Mouse (Mus musculus) hindbrain, embryonic 10.5 days (tissue): ENCODE data around the gene AI854703. TPM values are rescaled to one million over a fixed set of nuclear protein-coding genes. Genes with fewer than 3 reads are reported as not detected.

Experiments used
- DNase-seq: peaks from one replicate; pipeline ENCODE4 v3.0.0-alpha.2; 2017; ENCODE audit warnings: low spot score
- H3K27ac ChIP-seq: fragments of 300-500 bp; sonication (generic); 2 replicates; pipeline ENCODE4 v1.5.1; 2016; ENCODE audit warnings: mild to moderate bottlenecking, moderate library complexity
- H3K27me3 ChIP-seq: fragments of 300-500 bp; sonication (generic); 2 replicates; pipeline ENCODE4 v1.6.1; 2016; ENCODE audit warnings: mild to moderate bottlenecking; ENCODE audit not compliant: poor library complexity, insufficient read depth, severe bottlenecking
- H3K36me3 ChIP-seq: fragments of 300-500 bp; sonication (generic); 2 replicates; pipeline ENCODE4 v1.6.1; 2016; ENCODE audit warnings: mild to moderate bottlenecking, moderate library complexity
- H3K4me1 ChIP-seq: fragments of 300-500 bp; sonication (generic); replicated peaks from 2 replicates; pipeline ENCODE4 v1.6.1; 2016; ENCODE audit warnings: mild to moderate bottlenecking
- H3K4me3 ChIP-seq: fragments of 300-500 bp; sonication (generic); 2 replicates; pipeline ENCODE4 v1.5.1; 2016; ENCODE audit warnings: mild to moderate bottlenecking, moderate library complexity
- H3K9me3 ChIP-seq: fragments of 300-500 bp; sonication (generic); 2 replicates; pipeline ENCODE4 v1.6.1; 2016; ENCODE audit warnings: mild to moderate bottlenecking, moderate library complexity
- WGBS: fragments of 180-500 bp; shearing (Covaris S2); methylation state at CpG from one replicate; pipeline ENCODE4 v1.1.7; 2016; 5-methylcytosine and 5-hydroxymethylcytosine counted together
- polyA plus RNA-seq: library from polyadenylated mRNA; unstranded; fragments of >200 nt; fragmentation: Nextera tagmentation; extraction: Ambion mirVana; gene quantifications from 2 replicates; pipeline ENCODE4 v1.2.1, GENCODE M21; 2016

AI854703 gene
- polyA plus RNA-seq, 1 experiment from 2014 or later, result 1.3 TPM

- no peaks in the 10 kb centered on the region for H3K27me3 ChIP-seq
- no peaks in the 10 kb centered on the region for H3K36me3 ChIP-seq
- WGBS, result 44% methylated on average over 10 of the region's 10 CpGs
- H3K4me3 ChIP-seq, result peak overlapping the region; percentile 37
- peaks cover 12% of the 10 kb centered on the region for H3K4me1 ChIP-seq
- H3K9me3 ChIP-seq, result no peaks in the 10 kb centered on the region
- no peak for DNase-seq
- H3K27ac ChIP-seq, result peak overlapping the region; percentile 74
Measured at GRCm38 (mm10) chr6:48675400-48675930, 48.9 kb downstream of the AI854703 start.

GRCm38 (mm10) chr6:48675931-48676859, 49.6 kb downstream of the AI854703 start, which contains the start of gene Gimap9:
Gimap9 (plus strand) TSS chr6:48676129.
- H3K4me3 ChIP-seq, result peak within 1 kb of the TSS; percentile 37
- peak within 1 kb of the TSS; percentile 74 for H3K27ac ChIP-seq
- peaks cover 12% of the 10 kb centered on the region for H3K4me1 ChIP-seq
- H3K27me3 ChIP-seq, result no peaks in the 10 kb centered on the region
- no peaks in the 10 kb centered on the region for H3K9me3 ChIP-seq
- WGBS, result 16% methylated on average over 13 of the region's 13 CpGs
- DNase-seq, result peak; percentile 35
- no peaks in the 10 kb centered on the region for H3K36me3 ChIP-seq

GRCm38 (mm10) chr6:48676860-48677415, 50.4 kb downstream of the AI854703 start:
- 84% methylated on average over 5 of the region's 5 CpGs for WGBS
- 0 out of 2 replicates have a peak overlapping the region, but pooled peaks have one; percentile 74 for H3K27ac ChIP-seq
- H3K9me3 ChIP-seq, result no peaks in the 10 kb centered on the region

GRCm38 (mm10) chr6:48677492-48678345, 51.2 kb downstream of the AI854703 start:
- Histone ChIP-seq H3K27ac (no peak overlapping the region), H3K4me3 (no peak overlapping the region), H3K9me3 (no peaks in the 10 kb centered on the region), H3K27me3 (no peaks in the 10 kb centered on the region), H3K4me1 (peaks cover 12% of the 10 kb centered on the region), H3K36me3 (no peaks in the 10 kb centered on the region)
- WGBS, result 93% methylated on average over 17 of the region's 17 CpGs
- DNase-seq, result no peak

More at GRCm38 (mm10) chr6:48676860-48677415, 50.4 kb downstream of the AI854703 start:
- Histone ChIP-seq H3K27me3 (no peaks in the 10 kb centered on the region), H3K36me3 (no peaks in the 10 kb centered on the region), H3K4me3 (no peak overlapping the region), H3K4me1 (peaks cover 12% of the 10 kb centered on the region)
- no peak for DNase-seq

- Histone ChIP-seq H3K27ac (no peak overlapping the region), H3K36me3 (no peaks in the 10 kb centered on the region), H3K4me1 (peaks cover 12% of the 10 kb centered on the region), H3K27me3 (no peaks in the 10 kb centered on the region), H3K4me3 (no peak overlapping the region), H3K9me3 (no peaks in the 10 kb centered on the region)
- WGBS, result 77% methylated on average over 4 of the region's 4 CpGs
- no peak for DNase-seq
Measured at GRCm38 (mm10) chr6:48678391-48678790, 51.8 kb downstream of the AI854703 start.

- Histone ChIP-seq H3K4me1 (peaks cover 12% of the 10 kb centered on the region), H3K27ac (no peak overlapping the region), H3K36me3 (no peaks in the 10 kb centered on the region), H3K9me3 (no peaks in the 10 kb centered on the region), H3K4me3 (no peak overlapping the region), H3K27me3 (no peaks in the 10 kb centered on the region)
- DNase-seq, result no peak
- 86% methylated on average over 6 of the region's 6 CpGs for WGBS
Measured at GRCm38 (mm10) chr6:48679701-48680100, 53.1 kb downstream of the AI854703 start.

GRCm38 (mm10) chr6:48680421-48680820, 53.9 kb downstream of the AI854703 start:
- no peaks in the 10 kb centered on the region for H3K36me3 ChIP-seq
- DNase-seq, result no peak
- H3K27ac ChIP-seq, result no peak overlapping the region
- H3K27me3 ChIP-seq, result no peaks in the 10 kb centered on the region
- no peaks in the 10 kb centered on the region for H3K9me3 ChIP-seq
- no peak overlapping the region for H3K4me3 ChIP-seq
- 83% methylated on average over 5 of the region's 5 CpGs for WGBS
- H3K4me1 ChIP-seq, result peaks cover 12% of the 10 kb centered on the region

GRCm38 (mm10) chr6:48681472-48682090, 55.0 kb downstream of the AI854703 start:
- no peak overlapping the region for H3K27ac ChIP-seq
- no peak overlapping the region for H3K4me3 ChIP-seq
- peaks cover under 1% of the 10 kb centered on the region; the same call in 1 of the 2 replicates for H3K4me1 ChIP-seq
- H3K9me3 ChIP-seq, result no peaks in the 10 kb centered on the region
- no peaks in the 10 kb centered on the region for H3K27me3 ChIP-seq
- no peak for DNase-seq
- WGBS, result 84% methylated on average over 3 of the region's 3 CpGs
- H3K36me3 ChIP-seq, result no peaks in the 10 kb centered on the region

GRCm38 (mm10) chr6:48682271-48682670, 55.7 kb downstream of the AI854703 start:
- DNase-seq, result no peak
- no peak overlapping the region for H3K4me3 ChIP-seq
- no peaks in the 10 kb centered on the region for H3K9me3 ChIP-seq
- H3K27ac ChIP-seq, result no peak overlapping the region
- 87% methylated on average over 4 of the region's 4 CpGs for WGBS
- H3K4me1 ChIP-seq, result no peaks in the 10 kb centered on the region
- no peaks in the 10 kb centered on the region for H3K27me3 ChIP-seq
- H3K36me3 ChIP-seq, result no peaks in the 10 kb centered on the region

Other genes starting within 250 kb of the AI854703 start
- 27.7 and 28.1 TPM in 2 replicates for gene Krba1, start 231.2 kb upstream of the AI854703 start, polyA plus RNA-seq
- 12.4 and 16.2 TPM in 2 replicates for gene Zfp467, start 180.9 kb upstream of the AI854703 start, polyA plus RNA-seq
- 0.50 and 0.64 TPM in 2 replicates for gene Sspo, start 178.5 kb upstream of the AI854703 start, polyA plus RNA-seq
- gene Atp6v0e2, start 89.1 kb upstream of the AI854703 start, polyA plus RNA-seq, result 45.7 and 62.2 TPM in 2 replicates
- 16.9 and 25.2 TPM in 2 replicates for gene Lrrc61, start 72.0 kb upstream of the AI854703 start, polyA plus RNA-seq
- gene Rarres2, start 54.0 kb upstream of the AI854703 start, polyA plus RNA-seq, result 0.42 and 1.9 TPM in 2 replicates
- not detected in 2 replicates for gene Gm45021, start 37.2 kb upstream of the AI854703 start, polyA plus RNA-seq
- gene Repin1, start 32.9 kb upstream of the AI854703 start, polyA plus RNA-seq, result 55.9 and 57.2 TPM in 2 replicates
- gene Gm44965, start 32.8 kb upstream of the AI854703 start, polyA plus RNA-seq, result 1.2 TPM in 1 of 2 replicates, not detected in the other
- 10.5 and 12.5 TPM in 2 replicates for gene Zfp775, start 24.7 kb upstream of the AI854703 start, polyA plus RNA-seq
- gene Gimap8, start 20.5 kb downstream of the AI854703 start, polyA plus RNA-seq, result 0.37 and 0.75 TPM in 2 replicates
- gene Gimap9, start 49.4 kb downstream of the AI854703 start, polyA plus RNA-seq, result 3.4 and 4.4 TPM in 2 replicates
- gene Gimap4, start 57.8 kb downstream of the AI854703 start, polyA plus RNA-seq, result 5.3 and 5.8 TPM in 2 replicates
- 10.0 and 10.4 TPM in 2 replicates for gene Gimap6, start 81.5 kb downstream of the AI854703 start, polyA plus RNA-seq
- gene Gm28053, start 91.8 kb downstream of the AI854703 start, polyA plus RNA-seq, result not detected in 2 replicates
- gene Gimap7, start 91.9 kb downstream of the AI854703 start, polyA plus RNA-seq, result not detected in 2 replicates
- 5.0 and 5.9 TPM in 2 replicates for gene Gimap1, start 112.3 kb downstream of the AI854703 start, polyA plus RNA-seq
- gene Gimap5, start 119.4 kb downstream of the AI854703 start, polyA plus RNA-seq, result 0.47 and 0.71 TPM in 2 replicates
- 0.09 TPM in 1 of 2 replicates, not detected in the other for gene Gimap3, start 144.1 kb downstream of the AI854703 start, polyA plus RNA-seq
- gene Tmem176a, start 214.2 kb downstream of the AI854703 start, polyA plus RNA-seq, result 16.9 and 21.5 TPM in 2 replicates
- gene Tmem176b, start 214.7 kb downstream of the AI854703 start, polyA plus RNA-seq, result 34.0 and 52.9 TPM in 2 replicates
- gene Aoc1, start 246.1 kb downstream of the AI854703 start, polyA plus RNA-seq, result not detected in 2 replicates